Mouse (Mus musculus): ENCODE results near the gene Gm9922.

Gm9922 gene

GRCm38 (mm10) chr14:101687696-101688095 lies 41.9 kb downstream of the Gm9922 start:
- no peak for DNase-seq (ENCODE audit: low spot score in 2 of 2)

Measured in heart, adult 9 months (tissue).